Mouse (Mus musculus): ENCODE data around the gene Slc7a7. TPM values are rescaled to one million over a fixed set of nuclear protein-coding genes. Genes with fewer than 3 reads are reported as not detected.
A peak's percentile ranks its signal among the peaks of the same experiment; 100 is the strongest.

Slc7a7 gene
- polyA plus RNA-seq, 1 experiment, result 341 TPM

GRCm38 (mm10) chr14:54432837-54433830 is 15.6 kb upstream of the Slc7a7 start:
- 28% methylated on average over 17 of the region's 17 CpGs for WGBS
- H3K36me3 ChIP-seq (ENCODE audit: control insufficient read depth, insufficient read depth, low read length), result peaks cover 5% of the 10 kb centered on the region; the same call in 1 of the 2 replicates
- H3K4me1 ChIP-seq (ENCODE audit: control insufficient read depth, insufficient read depth, insufficient read length, low read length), result peaks cover 13% of the 10 kb centered on the region
- H3K4me3 ChIP-seq (ENCODE audit: low read depth, low read length), result peak overlapping the region; percentile 80
- TF ChIP-seq POLR2A (IDR thresholded peaks at IDR 0.05; ENCODE audit: low read depth, low read length) (no peak), CTCF (IDR thresholded peaks at IDR 0.05; ENCODE audit: extremely low read depth, insufficient read length, insufficient replicate concordance, low read depth, low read length) (no peak)
- H3K27ac ChIP-seq (ENCODE audit: insufficient read depth, low read depth, low read length), result peak overlapping the region; percentile 83
- no peaks in the 10 kb centered on the region; the same call in 1 of the 2 replicates for H3K27me3 ChIP-seq (ENCODE audit: control insufficient read depth, insufficient read depth, low read length)

- TF ChIP-seq POLR2A (IDR thresholded peaks at IDR 0.05; ENCODE audit: low read depth, low read length) (no peak), CTCF (IDR thresholded peaks at IDR 0.05; ENCODE audit: extremely low read depth, insufficient read length, insufficient replicate concordance, low read depth, low read length) (no peak)
- WGBS, result 5% methylated on average over 54 of the region's 54 CpGs
- H3K27ac ChIP-seq (ENCODE audit: insufficient read depth, low read depth, low read length), result peak overlapping the region; percentile 83
- peaks cover 5% of the 10 kb centered on the region; the same call in 1 of the 2 replicates for H3K36me3 ChIP-seq (ENCODE audit: control insufficient read depth, insufficient read depth, low read length)
- H3K4me1 ChIP-seq (ENCODE audit: control insufficient read depth, insufficient read depth, insufficient read length, low read length), result peaks cover 13% of the 10 kb centered on the region
- H3K27me3 ChIP-seq (ENCODE audit: control insufficient read depth, insufficient read depth, low read length), result no peaks in the 10 kb centered on the region; the same call in 1 of the 2 replicates
- H3K4me3 ChIP-seq (ENCODE audit: low read depth, low read length), result peak overlapping the region; percentile 80
These were observed 14.7 kb upstream of the Slc7a7 start for GRCm38 (mm10) chr14:54432078-54432836.

GRCm38 (mm10) chr14:54431334-54432077 is 13.9 kb upstream of the Slc7a7 start, which contains the start of gene Mmp14:
Gene Mmp14 (plus strand): TSS chr14:54431612.
- TF ChIP-seq CTCF (IDR thresholded peaks at IDR 0.05; ENCODE audit: extremely low read depth, insufficient read length, insufficient replicate concordance, low read depth, low read length) (no peak; the same call in 1 of the 2 replicates), POLR2A (IDR thresholded peaks at IDR 0.05; ENCODE audit: low read depth, low read length) (peak; percentile 21; the same call in 1 of the 2 replicates)
- H3K36me3 ChIP-seq (ENCODE audit: control insufficient read depth, insufficient read depth, low read length), result peaks cover 5% of the 10 kb centered on the region; the same call in 1 of the 2 replicates
- peak within 1 kb of the TSS; percentile 80 for H3K4me3 ChIP-seq (ENCODE audit: low read depth, low read length)
- peak within 1 kb of the TSS; percentile 83 for H3K27ac ChIP-seq (ENCODE audit: insufficient read depth, low read depth, low read length)
- WGBS, result 1% methylated on average over 49 of the region's 49 CpGs
- H3K27me3 ChIP-seq (ENCODE audit: control insufficient read depth, insufficient read depth, low read length), result no peaks in the 10 kb centered on the region; the same call in 1 of the 2 replicates
- H3K4me1 ChIP-seq (ENCODE audit: control insufficient read depth, insufficient read depth, insufficient read length, low read length), result peaks cover 13% of the 10 kb centered on the region

- H3K27ac ChIP-seq (ENCODE audit: insufficient read depth, low read depth, low read length), result peak overlapping the region; percentile 83
- WGBS, result 12% methylated on average over 18 of the region's 18 CpGs
- no peaks in the 10 kb centered on the region; the same call in 1 of the 2 replicates for H3K27me3 ChIP-seq (ENCODE audit: control insufficient read depth, insufficient read depth, low read length)
- TF ChIP-seq CTCF (IDR thresholded peaks at IDR 0.05; ENCODE audit: extremely low read depth, insufficient read length, insufficient replicate concordance, low read depth, low read length) (no peak), POLR2A (IDR thresholded peaks at IDR 0.05; ENCODE audit: low read depth, low read length) (no peak)
- H3K4me1 ChIP-seq (ENCODE audit: control insufficient read depth, insufficient read depth, insufficient read length, low read length), result peaks cover 13% of the 10 kb centered on the region
- H3K36me3 ChIP-seq (ENCODE audit: control insufficient read depth, insufficient read depth, low read length), result peaks cover 5% of the 10 kb centered on the region; the same call in 1 of the 2 replicates
- H3K4me3 ChIP-seq (ENCODE audit: low read depth, low read length), result peak overlapping the region; percentile 80
These were observed 13.0 kb upstream of the Slc7a7 start for GRCm38 (mm10) chr14:54430406-54431145.

- no peaks in the 10 kb centered on the region; the same call in 1 of the 2 replicates for H3K27me3 ChIP-seq (ENCODE audit: control insufficient read depth, insufficient read depth, low read length)
- H3K4me3 ChIP-seq (ENCODE audit: low read depth, low read length), result no peak overlapping the region
- WGBS, result 41% methylated on average over 7 of the region's 7 CpGs
- H3K36me3 ChIP-seq (ENCODE audit: control insufficient read depth, insufficient read depth, low read length), result peaks cover 5% of the 10 kb centered on the region; the same call in 1 of the 2 replicates
- TF ChIP-seq CTCF (IDR thresholded peaks at IDR 0.05; ENCODE audit: extremely low read depth, insufficient read length, insufficient replicate concordance, low read depth, low read length), result no peak
- no peak for TF ChIP-seq POLR2A (IDR thresholded peaks at IDR 0.05; ENCODE audit: low read depth, low read length)
- peak overlapping the region; percentile 83 for H3K27ac ChIP-seq (ENCODE audit: insufficient read depth, low read depth, low read length)
- H3K4me1 ChIP-seq (ENCODE audit: control insufficient read depth, insufficient read depth, insufficient read length, low read length), result peaks cover 11% of the 10 kb centered on the region
These were observed 11.9 kb upstream of the Slc7a7 start for GRCm38 (mm10) chr14:54429332-54430093.

Measured in small intestine, adult 2 months (tissue).